Mouse (Mus musculus) liver, embryonic 16.5 days (tissue): ENCODE results near the gene Slc41a3. TPM values are rescaled to one million over a fixed set of nuclear protein-coding genes. Genes with fewer than 3 reads are reported as not detected.

Source experiments
- ATAC-seq: fragments of 200-750 bp; cut with Nextera tagmentation; 2 replicates; pipeline ENCODE4 v1.8.0; 2017; ENCODE audit warnings: low read depth, mild to moderate bottlenecking, moderate number of reproducible peaks, moderate library complexity
- H3K27ac ChIP-seq: fragments of 300-500 bp; sonication (generic); 2 replicates; pipeline ENCODE4 v1.5.1; 2014; ENCODE audit warnings: mild to moderate bottlenecking, low read length
- H3K27me3 ChIP-seq: fragments of 300-500 bp; sonication (generic); 2 replicates; pipeline ENCODE4 v1.6.1; 2014; ENCODE audit warnings: low read depth, low read length, mixed read lengths; ENCODE audit not compliant: control insufficient read depth, insufficient read depth
- H3K36me3 ChIP-seq: fragments of 300-500 bp; sonication (generic); 2 replicates; pipeline ENCODE4 v1.6.1; 2014; ENCODE audit warnings: mild to moderate bottlenecking; ENCODE audit not compliant: control insufficient read depth, insufficient read depth
- H3K4me1 ChIP-seq: fragments of 300-500 bp; sonication (generic); 2 replicates; pipeline ENCODE4 v1.6.1; 2014; ENCODE audit warnings: low read depth, low read length, mixed read lengths; ENCODE audit not compliant: control insufficient read depth
- H3K4me2 ChIP-seq: fragments of 300-500 bp; sonication (generic); 2 replicates; pipeline ENCODE4 v1.6.1; 2014; ENCODE audit warnings: low read depth, low read length, mixed read lengths
- H3K4me3 ChIP-seq: fragments of 300-500 bp; sonication (generic); 2 replicates; pipeline ENCODE4 v1.5.1; 2014; ENCODE audit warnings: low read depth, mild to moderate bottlenecking, low read length
- H3K9ac ChIP-seq: fragments of 300-500 bp; sonication (generic); 2 replicates; pipeline ENCODE4 v1.6.1; 2014; ENCODE audit warnings: low read depth, low read length
- H3K9me3 ChIP-seq: fragments of 300-500 bp; sonication (generic); replicated peaks from 2 replicates; pipeline ENCODE4 v1.6.1; 2016; ENCODE audit warnings: low read length; ENCODE audit not compliant: control insufficient read depth
- WGBS: fragments of 180-500 bp; shearing (Covaris S2); extraction: QIAGEN DNeasy Blood & Tissue Kit; methylation state at CpG from one replicate; pipeline ENCODE4 v1.1.7; 2014; ENCODE audit not compliant: insufficient replicate concordance; 5-methylcytosine and 5-hydroxymethylcytosine counted together
- polyA plus RNA-seq: library from polyadenylated mRNA; unstranded; fragments of >200 nt; fragmentation: Nextera tagmentation; extraction: Ambion mirVana; gene quantifications from 2 replicates; pipeline ENCODE4 v1.2.1, GENCODE M21; 2015

The Slc41a3 gene
- polyA plus RNA-seq, 1 experiment from 2014 or later, result 49.8 TPM

GRCm38 (mm10) chr6:90604130-90604529 is 395 bp upstream of the Slc41a3 start:
- no peak for ATAC-seq
- WGBS, result 48% methylated on average over 3 of the region's 3 CpGs
- Histone ChIP-seq H3K4me3 (peak overlapping the region; percentile 78), H3K27ac (peak overlapping the region; percentile 89; the same call in 1 of the 2 replicates), H3K4me2 (peak overlapping the region; percentile 88; the same call in 1 of the 2 replicates), H3K36me3 (no peaks in the 10 kb centered on the region), H3K27me3 (no peaks in the 10 kb centered on the region), H3K4me1 (peaks cover 53% of the 10 kb centered on the region), H3K9me3 (no peaks in the 10 kb centered on the region), H3K9ac (no peak overlapping the region)

DNA sequence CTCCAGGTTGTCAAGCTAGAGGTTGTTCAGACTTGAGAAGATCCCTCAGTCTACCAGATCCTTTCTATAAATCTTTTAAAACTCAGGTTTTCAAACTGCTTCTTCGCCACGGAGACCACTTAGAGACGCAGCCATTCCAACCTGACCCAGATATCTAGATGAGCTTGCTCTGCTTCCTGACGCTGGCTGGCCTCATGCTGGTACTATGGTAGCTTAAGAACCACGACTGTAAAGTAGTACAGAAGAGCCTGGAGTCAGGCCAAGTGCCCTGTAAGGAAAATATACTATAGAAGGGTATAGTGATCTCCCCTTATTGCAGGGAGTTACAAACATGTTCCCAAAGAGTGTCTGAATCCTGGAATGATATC is 757 bp downstream of the Slc41a3 start:
- Histone ChIP-seq H3K4me2 (peak overlapping the region; percentile 88), H3K4me3 (peak overlapping the region; percentile 78), H3K4me1 (peaks cover 62% of the 10 kb centered on the region), H3K36me3 (no peaks in the 10 kb centered on the region), H3K27ac (peak overlapping the region; percentile 89), H3K27me3 (no peaks in the 10 kb centered on the region), H3K9ac (peak overlapping the region; percentile 81), H3K9me3 (no peaks in the 10 kb centered on the region)
- ATAC-seq, result no peak
- 16% methylated on average over 5 of the region's 5 CpGs for WGBS

DNA sequence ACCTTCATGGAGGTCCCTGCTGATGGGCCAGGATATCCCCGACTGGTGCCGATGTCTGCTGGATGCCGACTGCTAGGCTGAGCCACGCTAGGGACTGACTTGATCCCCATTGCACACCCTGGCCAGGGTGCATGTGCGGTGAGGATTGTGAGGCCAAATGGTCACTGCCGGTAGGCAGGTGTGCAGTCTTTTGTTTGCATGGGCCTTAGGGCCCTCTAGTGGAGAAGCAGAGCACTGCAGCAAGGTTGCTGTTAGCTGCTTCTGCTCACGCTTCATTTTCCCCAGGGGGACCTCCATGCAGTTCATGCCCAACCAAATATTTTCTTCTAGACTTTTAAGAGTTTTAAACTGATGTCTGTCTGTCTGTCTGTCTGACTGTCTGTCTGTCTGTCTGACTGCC is 2.0 kb downstream of the Slc41a3 start:
- Histone ChIP-seq H3K4me1 (peaks cover 62% of the 10 kb centered on the region), H3K27ac (peak overlapping the region; percentile 45; the same call in 1 of the 2 replicates), H3K9ac (peak overlapping the region; percentile 17; the same call in 1 of the 2 replicates), H3K36me3 (no peaks in the 10 kb centered on the region), H3K9me3 (no peaks in the 10 kb centered on the region), H3K4me3 (no peak overlapping the region), H3K4me2 (peak overlapping the region; percentile 22; the same call in 1 of the 2 replicates), H3K27me3 (no peaks in the 10 kb centered on the region)
- WGBS, result 27% methylated on average over 7 of the region's 7 CpGs
- ATAC-seq, result no peak

GRCm38 (mm10) chr6:90607196-90607595 is 2.7 kb downstream of the Slc41a3 start:
- peaks cover 60% of the 10 kb centered on the region for H3K4me1 ChIP-seq
- no peaks in the 10 kb centered on the region for H3K9me3 ChIP-seq
- peak overlapping the region; percentile 1; the same call in 1 of the 2 replicates for H3K27ac ChIP-seq
- H3K9ac ChIP-seq, result no peak overlapping the region; the same call in 1 of the 2 replicates
- no peaks in the 10 kb centered on the region for H3K27me3 ChIP-seq
- 10% methylated on average over 5 of the region's 5 CpGs for WGBS
- H3K4me3 ChIP-seq, result no peak overlapping the region
- no peak for ATAC-seq
- no peaks in the 10 kb centered on the region for H3K36me3 ChIP-seq
- H3K4me2 ChIP-seq, result no peak overlapping the region

DNA sequence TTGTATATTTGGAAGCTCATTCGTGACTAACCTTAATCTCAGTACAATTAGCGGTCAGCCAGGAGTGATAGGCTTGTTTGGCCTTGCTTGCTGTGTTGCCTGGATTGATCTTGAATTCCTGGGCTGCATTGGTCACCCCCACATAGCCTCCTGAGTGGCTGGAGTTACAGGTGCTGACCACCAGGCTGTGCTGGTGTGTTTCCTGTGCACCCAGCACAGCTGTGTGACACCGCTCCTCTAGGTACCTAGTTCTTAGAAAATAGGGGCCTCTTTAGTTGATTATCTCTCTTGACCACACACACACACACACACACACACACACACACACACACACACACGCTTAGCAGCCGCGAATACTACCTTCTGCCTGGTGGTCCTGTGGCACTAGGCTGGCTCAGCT is 3.7 kb downstream of the Slc41a3 start:
- Histone ChIP-seq H3K27ac (peak overlapping the region; percentile 32; the same call in 1 of the 2 replicates), H3K9ac (no peak overlapping the region), H3K27me3 (no peaks in the 10 kb centered on the region), H3K4me1 (peaks cover 51% of the 10 kb centered on the region), H3K4me3 (no peak overlapping the region), H3K9me3 (no peaks in the 10 kb centered on the region), H3K4me2 (no peak overlapping the region), H3K36me3 (no peaks in the 10 kb centered on the region)
- 24% methylated on average over 6 of the region's 6 CpGs for WGBS
- ATAC-seq, result peak; percentile 62

GRCm38 (mm10) chr6:90610248-90610647 is 5.7 kb downstream of the Slc41a3 start:
- no peak overlapping the region for H3K27ac ChIP-seq
- no peaks in the 10 kb centered on the region for H3K9me3 ChIP-seq
- H3K9ac ChIP-seq, result no peak overlapping the region
- H3K4me3 ChIP-seq, result no peak overlapping the region
- ATAC-seq, result no peak
- H3K4me2 ChIP-seq, result no peak overlapping the region
- H3K36me3 ChIP-seq, result no peaks in the 10 kb centered on the region
- 85% methylated on average over 5 of the region's 5 CpGs for WGBS
- H3K4me1 ChIP-seq, result peaks cover 38% of the 10 kb centered on the region
- H3K27me3 ChIP-seq, result no peaks in the 10 kb centered on the region

- Histone ChIP-seq H3K4me3 (no peak overlapping the region), H3K9me3 (no peaks in the 10 kb centered on the region), H3K4me2 (no peak overlapping the region), H3K4me1 (peaks cover 30% of the 10 kb centered on the region), H3K9ac (no peak overlapping the region), H3K36me3 (no peaks in the 10 kb centered on the region), H3K27ac (no peak overlapping the region), H3K27me3 (no peaks in the 10 kb centered on the region)
- WGBS, result 68% methylated on average over 8 of the region's 8 CpGs
- no peak for ATAC-seq
Measured at GRCm38 (mm10) chr6:90613277-90613676, 8.8 kb downstream of the Slc41a3 start.

DNA sequence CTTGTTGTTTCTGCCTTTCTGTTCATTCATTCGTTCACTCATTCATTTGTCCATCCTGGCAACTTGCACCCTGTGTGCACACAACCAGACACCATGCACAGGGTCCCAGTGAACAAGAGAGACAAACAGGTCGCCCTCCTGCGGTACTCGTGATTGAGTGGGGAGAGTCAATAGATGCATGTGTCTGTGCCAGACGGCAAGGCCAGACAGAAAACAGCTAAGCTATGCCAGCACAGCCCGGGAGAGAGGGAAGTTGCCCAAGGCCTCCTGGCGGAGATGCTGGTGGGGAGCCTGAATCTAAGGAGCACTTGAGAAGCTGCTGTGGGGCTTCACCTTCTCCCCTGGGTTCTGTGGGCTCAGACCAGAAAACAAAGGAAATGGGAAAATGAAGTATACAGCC is 10.8 kb downstream of the Slc41a3 start:
- Histone ChIP-seq H3K36me3 (no peaks in the 10 kb centered on the region), H3K9ac (no peak overlapping the region), H3K4me2 (no peak overlapping the region), H3K27me3 (no peaks in the 10 kb centered on the region), H3K27ac (no peak overlapping the region), H3K4me1 (peaks cover 31% of the 10 kb centered on the region), H3K9me3 (no peaks in the 10 kb centered on the region), H3K4me3 (no peak overlapping the region)
- no peak for ATAC-seq
- WGBS, result 75% methylated on average over 7 of the region's 7 CpGs

- H3K4me2 ChIP-seq, result no peak overlapping the region
- no peak for ATAC-seq
- H3K4me1 ChIP-seq, result peaks cover 38% of the 10 kb centered on the region
- H3K4me3 ChIP-seq, result no peak overlapping the region
- no peaks in the 10 kb centered on the region for H3K27me3 ChIP-seq
- H3K27ac ChIP-seq, result no peak overlapping the region
- no peaks in the 10 kb centered on the region for H3K9me3 ChIP-seq
- no peaks in the 10 kb centered on the region for H3K36me3 ChIP-seq
- H3K9ac ChIP-seq, result no peak overlapping the region
- 79% methylated on average over 6 of the region's 6 CpGs for WGBS
Measured at GRCm38 (mm10) chr6:90615991-90616390, 11.5 kb downstream of the Slc41a3 start.
